Mouse (Mus musculus): ENCODE measurements around the gene Fam57a.

Gene Fam57a

GRCm38 (mm10) chr11:76179495-76180145 is at the start of gene Fam57a, which contains the start of gene Vps53:
Gene Fam57a, plus strand, starts transcription at chr11:76179671.
Gene Vps53, minus strand, starts transcription at chr11:76179647.
- peak; percentile 94 for DNase-seq

- DNase-seq: no peak
Observed at GRCm38 (mm10) chr11:76130859-76131258, 48.6 kb upstream of the Fam57a start.

- no peak for DNase-seq
Observed at GRCm38 (mm10) chr11:76135641-76136437, 43.6 kb upstream of the Fam57a start.

- DNase-seq: no peak
Observed at GRCm38 (mm10) chr11:76137996-76138395, 41.5 kb upstream of the Fam57a start.

GRCm38 (mm10) chr11:76144386-76144785 is 35.1 kb upstream of the Fam57a start:
- DNase-seq: no peak

GRCm38 (mm10) chr11:76145169-76145568 is 34.3 kb upstream of the Fam57a start:
- no peak for DNase-seq

GRCm38 (mm10) chr11:76146187-76147010 is 33.1 kb upstream of the Fam57a start:
- DNase-seq: no peak

GRCm38 (mm10) chr11:76148055-76149008 is 31.1 kb upstream of the Fam57a start:
- DNase-seq: no peak

- no peak for DNase-seq
Observed at GRCm38 (mm10) chr11:76150980-76151379, 28.5 kb upstream of the Fam57a start.

- no peak for DNase-seq
Observed at GRCm38 (mm10) chr11:76153236-76153951, 26.1 kb upstream of the Fam57a start.

- DNase-seq: no peak
Observed at GRCm38 (mm10) chr11:76154200-76154599, 25.3 kb upstream of the Fam57a start.

GRCm38 (mm10) chr11:76154861-76155260 is 24.6 kb upstream of the Fam57a start:
- DNase-seq: no peak

- no peak for DNase-seq
Observed at GRCm38 (mm10) chr11:76158375-76158774, 21.1 kb upstream of the Fam57a start.

GRCm38 (mm10) chr11:76160251-76160650 is 19.2 kb upstream of the Fam57a start:
- DNase-seq: no peak

- DNase-seq: no peak
Observed at GRCm38 (mm10) chr11:76166657-76167056, 12.8 kb upstream of the Fam57a start.

GRCm38 (mm10) chr11:76167079-76167765 is 12.2 kb upstream of the Fam57a start:
- peak; percentile 75 to 80 for DNase-seq

GRCm38 (mm10) chr11:76168976-76169375 is 10.5 kb upstream of the Fam57a start:
- DNase-seq: peak; percentile 46 to 61

GRCm38 (mm10) chr11:76170207-76170606 is 9.3 kb upstream of the Fam57a start:
- DNase-seq: no peak

- peak; percentile 48 to 72 for DNase-seq
Observed at GRCm38 (mm10) chr11:76178726-76179494, 561 bp upstream of the Fam57a start.

- no peak for DNase-seq
Observed at GRCm38 (mm10) chr11:76180146-76180540, 672 bp downstream of the Fam57a start.
